Mouse (Mus musculus) bone marrow macrophage, adult 2 months (primary cell): ENCODE measurements around the gene Cldn5.

Experiments
- CTCF ChIP-seq: IDR thresholded peaks from 2 replicates; pipeline ENCODE4 v1.5.1; 2012; ENCODE audit warnings: low read depth, mild to moderate bottlenecking, low read length, moderate library complexity
- POLR2A ChIP-seq: IDR thresholded peaks from 2 replicates; pipeline ENCODE4 v1.6.1; 2012; ENCODE audit warnings: mild to moderate bottlenecking, low read depth, low read length, borderline replicate concordance

DNA sequence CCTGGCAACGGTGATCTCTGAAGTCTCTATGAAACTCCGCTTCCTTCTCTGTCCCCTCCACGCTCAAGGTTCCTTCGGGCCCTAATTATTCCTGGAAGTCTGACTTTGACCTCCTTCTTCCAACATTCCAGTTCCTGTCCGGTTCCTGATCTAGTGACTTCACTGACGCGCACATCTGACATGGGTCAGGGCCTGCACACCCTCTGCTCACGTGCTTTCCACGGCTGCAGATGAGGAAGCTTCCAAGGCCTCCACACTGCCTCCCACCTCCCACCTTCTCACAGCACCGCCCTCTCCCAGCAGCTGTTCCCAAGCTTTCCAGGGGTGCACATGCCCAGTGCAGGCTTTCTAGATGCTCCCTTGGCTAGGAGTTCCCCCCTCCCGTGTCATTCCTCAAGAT lies 25.5 kb upstream of the Cldn5 start:
- TF ChIP-seq POLR2A (no peak), CTCF (no peak)
